13 mouse cellular contexts compared by ENCODE assay signal in the genomic region with DNA sequence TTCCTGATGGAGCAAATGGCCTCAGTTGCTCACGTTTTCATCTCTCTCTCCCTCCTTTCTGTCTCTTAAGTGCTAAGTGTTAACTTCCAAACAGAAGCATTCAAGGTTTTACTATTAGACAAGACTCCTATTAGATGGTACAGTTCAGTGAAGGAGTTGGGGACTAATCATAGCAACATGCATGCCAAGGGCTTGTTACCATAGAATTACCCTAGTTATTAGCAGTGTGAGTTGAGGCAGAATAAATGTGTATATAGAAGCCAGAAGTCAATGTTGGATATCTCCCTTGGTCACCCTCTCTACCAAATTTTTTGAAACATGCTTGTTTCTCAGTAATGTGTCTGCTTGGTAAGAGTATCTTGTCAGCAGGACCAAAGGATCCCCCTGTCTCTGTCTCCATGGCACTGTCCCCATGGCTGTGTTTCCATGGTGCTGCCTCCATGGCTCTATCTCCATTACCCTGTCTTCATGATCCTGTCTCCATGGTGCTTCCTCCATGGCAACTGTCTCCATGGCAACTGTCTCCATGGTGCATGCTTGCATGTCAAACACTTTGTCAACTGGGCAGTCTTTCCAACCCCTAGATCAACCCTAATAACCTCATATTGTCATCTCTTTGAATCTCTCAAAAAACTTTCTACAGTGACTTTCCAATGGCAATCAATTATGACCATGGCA.
DNase-seq lines count a peak whose midpoint lies in the region; ATAC-seq lines count a peak whose summit lies in the region.
"Had no signal": no experiment of that assay in that cellular context is flagged by ENCODE, and none has a peak within 500 bp of the region (broad histone marks: within the 10 kb centered on the region; RNA-seq: fewer than 3 reads in every experiment).

No protein-coding gene starts in this region.

- 76% methylated on average over 1 of the region's 1 CpGs for WGBS in hindbrain, embryonic 10.5 days
- 76% methylated on average over 1 of the region's 1 CpGs for WGBS in midbrain, embryonic 14.5 days
- WGBS in intestine, embryonic 16.5 days: 72% methylated on average over 1 of the region's 1 CpGs

- H3K36me3 ChIP-seq in hindbrain, embryonic 10.5 days: no peaks in the 10 kb centered on the region
- H3K36me3 ChIP-seq in midbrain, embryonic 14.5 days (ENCODE audit: control insufficient read depth, insufficient read depth, low read length): no peaks in the 10 kb centered on the region
- H3K36me3 ChIP-seq in intestine, embryonic 16.5 days (ENCODE audit: control insufficient read depth, insufficient read depth, low read length): no peaks in the 10 kb centered on the region

- H3K27me3 ChIP-seq in hindbrain, embryonic 10.5 days (ENCODE audit: insufficient read depth, poor library complexity, severe bottlenecking): no peaks in the 10 kb centered on the region
- no peaks in the 10 kb centered on the region for H3K27me3 ChIP-seq in midbrain, embryonic 14.5 days (ENCODE audit: control insufficient read depth, insufficient read depth, low read length)
- no peaks in the 10 kb centered on the region for H3K27me3 ChIP-seq in intestine, embryonic 16.5 days (replicated peaks; ENCODE audit: control insufficient read depth, insufficient read depth, low read length)
- H3K27me3 ChIP-seq: Patski had no signal

- no peaks in the 10 kb centered on the region for H3K9me3 ChIP-seq in hindbrain, embryonic 10.5 days
- H3K9me3 ChIP-seq in midbrain, embryonic 14.5 days (ENCODE audit: control insufficient read depth, low read length): no peaks in the 10 kb centered on the region
- no peaks in the 10 kb centered on the region for H3K9me3 ChIP-seq in intestine, embryonic 16.5 days (ENCODE audit: control insufficient read depth, low read length)

- ATAC-seq in midbrain, embryonic 14.5 days (ENCODE audit: low FRiP score, low TSS enrichment): peak; percentile 87
- ATAC-seq in intestine, embryonic 16.5 days: no peak
- ATAC-seq: CD4-positive, CD25-positive, alpha-beta regulatory T cell, adult 4 months; Patski had no signal

- 0 out of 2 replicates have a peak overlapping the region, but pooled peaks have one; percentile 37 for H3K27ac ChIP-seq in hindbrain, embryonic 10.5 days
- no peak overlapping the region for H3K27ac ChIP-seq in midbrain, embryonic 14.5 days (replicated peaks; ENCODE audit: low read depth, low read length)
- no peak overlapping the region for H3K27ac ChIP-seq in intestine, embryonic 16.5 days (ENCODE audit: low read length)

- H3K4me1 ChIP-seq in hindbrain, embryonic 10.5 days (replicated peaks): peaks cover 4% of the 10 kb centered on the region; the same call in 1 of the 2 replicates
- H3K4me1 ChIP-seq in midbrain, embryonic 14.5 days (ENCODE audit: control insufficient read depth, insufficient read depth, low read length): 0 out of 2 replicates have a peak, but pooled peaks cover 5% of the 10 kb centered on the region
- H3K4me1 ChIP-seq in intestine, embryonic 16.5 days (ENCODE audit: control insufficient read depth, insufficient read depth, low read length): no peaks in the 10 kb centered on the region

- DNase-seq in R1 (ENCODE audit: low read depth, low spot score): peak; percentile 57
- DNase-seq in embryo, embryonic 11 days: peak; percentile 73
- DNase-seq in hindbrain, embryonic 10.5 days (ENCODE audit: low spot score): peak; percentile 94
- DNase-seq in midbrain, embryonic 14.5 days: peak; percentile 79
- no peak for DNase-seq in kidney, postnatal 36 days
- DNase-seq in kidney, postnatal 25 days: no peak
- DNase-seq in kidney, adult 8-10 months: no peak
- DNase-seq: adrenal gland, postnatal 36 days; cerebellum, adult 9-10 months; thymus, postnatal 36 days had no signal

- no peak overlapping the region for H3K4me3 ChIP-seq in hindbrain, embryonic 10.5 days
- H3K4me3 ChIP-seq in midbrain, embryonic 14.5 days (replicated peaks; ENCODE audit: low read depth, low read length): no peak overlapping the region
- no peak overlapping the region for H3K4me3 ChIP-seq in intestine, embryonic 16.5 days (ENCODE audit: low read length)

- H3K4me2 ChIP-seq in midbrain, embryonic 14.5 days (ENCODE audit: low read length): no peak overlapping the region
- no peak overlapping the region for H3K4me2 ChIP-seq in intestine, embryonic 16.5 days (ENCODE audit: low read depth, low read length)

- no peak overlapping the region for H3K9ac ChIP-seq in midbrain, embryonic 14.5 days (replicated peaks; ENCODE audit: low read length)
- no peak overlapping the region for H3K9ac ChIP-seq in intestine, embryonic 16.5 days (ENCODE audit: low read depth, low read length)

Comparison
In these comparisons a context has a peak if more than half of its experiments do, and no peak if none do; other contexts are left out.
1. DNase-seq: peak in R1 (single experiment), embryo, embryonic 11 days (single experiment), hindbrain, embryonic 10.5 days (single experiment) and midbrain, embryonic 14.5 days (single experiment); none in kidney, postnatal 36 days (0 of 2), kidney, postnatal 25 days (0 of 2) and kidney, adult 8-10 months (0 of 2).